Mouse (Mus musculus): ENCODE measurements around the gene Tulp1. TPM values are rescaled to one million over a fixed set of nuclear protein-coding genes. Genes with fewer than 3 reads are reported as not detected.
"Not testable (repeated sequence)": the region's sequence is repeated elsewhere in the genome, so short reads cannot be mapped to it uniquely, and the experiment has no call there.

The Tulp1 gene
- polyA plus RNA-seq, 1 experiment from 2014 or later = 4.0 TPM

DNA sequence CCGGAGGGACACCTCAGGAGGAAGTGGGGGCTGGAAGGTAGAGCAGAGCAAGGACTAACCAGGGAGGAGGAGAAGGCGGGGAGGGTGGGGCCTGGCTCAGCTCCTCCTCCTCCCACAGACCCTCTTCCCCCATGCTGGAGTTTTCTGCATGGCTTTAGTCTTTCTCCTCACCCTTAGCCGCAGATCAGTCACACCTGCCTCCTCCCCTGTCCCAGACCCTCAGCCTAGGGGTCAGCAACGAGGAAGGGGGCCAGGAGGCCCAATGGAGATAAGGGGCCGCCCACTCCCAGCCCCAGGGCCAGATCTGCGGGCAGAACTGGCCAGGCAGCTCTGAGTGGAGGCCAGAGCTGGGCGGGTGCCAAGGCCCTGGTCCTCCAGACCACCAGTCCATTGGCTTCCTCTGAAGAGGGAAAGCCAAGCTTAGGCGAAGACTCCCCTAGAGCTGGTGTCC is 19.7 kb downstream of the Tulp1 start:
- Histone ChIP-seq H3K9me3 (no peaks in the 10 kb centered on the region), H3K27ac (peak overlapping the region; percentile 74), H3K4me1 (replicated peaks) (peaks cover 95% of the 10 kb centered on the region), H3K4me3 (peak overlapping the region; percentile 27), H3K36me3 (peaks cover 10% of the 10 kb centered on the region), H3K27me3 (ENCODE audit: insufficient read depth, poor library complexity, severe bottlenecking) (peaks cover 58% of the 10 kb centered on the region)
- WGBS = 7% methylated on average over 8 of the region's 8 CpGs
- peak; percentile 29 for DNase-seq (ENCODE audit: low spot score)

- Histone ChIP-seq H3K36me3 (peaks cover 16% of the 10 kb centered on the region), H3K27me3 (ENCODE audit: insufficient read depth, poor library complexity, severe bottlenecking) (peaks cover 58% of the 10 kb centered on the region), H3K4me1 (replicated peaks) (peaks cover 88% of the 10 kb centered on the region), H3K27ac (peak overlapping the region; percentile 74), H3K9me3 (no peaks in the 10 kb centered on the region), H3K4me3 (0 out of 2 replicates have a peak overlapping the region, but pooled peaks have one; percentile 5)
- no peak for DNase-seq (ENCODE audit: low spot score)
- WGBS = 37% methylated on average over 3 of the region's 3 CpGs
These were observed 20.4 kb downstream of the Tulp1 start for GRCm38 (mm10) chr17:28344670-28345069.

GRCm38 (mm10) chr17:28344050-28344607 is 20.9 kb downstream of the Tulp1 start:
- Histone ChIP-seq H3K27ac (peak overlapping the region; percentile 57), H3K4me1 (replicated peaks) (peaks cover 83% of the 10 kb centered on the region), H3K27me3 (ENCODE audit: insufficient read depth, poor library complexity, severe bottlenecking) (peaks cover 53% of the 10 kb centered on the region), H3K4me3 (peak overlapping the region; percentile 5; the same call in 1 of the 2 replicates), H3K36me3 (peaks cover 22% of the 10 kb centered on the region), H3K9me3 (no peaks in the 10 kb centered on the region)
- DNase-seq (ENCODE audit: low spot score) = no peak
- WGBS = 26% methylated on average over 4 of the region's 4 CpGs

DNA sequence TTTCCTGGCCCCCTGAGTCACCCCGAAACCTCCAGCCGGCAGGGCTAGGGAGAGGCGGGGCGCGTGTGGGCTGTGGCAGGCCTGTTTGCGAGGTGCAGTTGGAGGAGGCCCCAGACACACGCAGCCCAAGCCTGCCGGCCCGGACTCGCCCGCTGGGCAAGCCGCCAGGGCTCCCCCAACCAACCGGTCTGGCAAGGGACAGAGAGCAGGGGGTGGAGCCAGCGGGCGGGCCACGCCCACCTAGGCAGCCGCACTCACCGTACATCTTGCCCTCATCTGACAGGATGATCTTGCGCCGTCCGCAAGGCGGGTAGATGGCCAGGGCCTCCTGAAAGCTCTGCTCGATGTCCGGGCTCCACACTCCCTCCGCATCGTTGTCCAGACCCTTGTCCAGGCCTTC is 23.9 kb downstream of the Tulp1 start:
- peak overlapping the region; percentile 40 for H3K4me3 ChIP-seq
- H3K27ac ChIP-seq = peak overlapping the region; percentile 75
- peaks cover 54% of the 10 kb centered on the region for H3K4me1 ChIP-seq (replicated peaks)
- H3K36me3 ChIP-seq = peaks cover 50% of the 10 kb centered on the region
- peak; percentile 67 for DNase-seq (ENCODE audit: low spot score)
- peaks cover 26% of the 10 kb centered on the region for H3K27me3 ChIP-seq (ENCODE audit: insufficient read depth, poor library complexity, severe bottlenecking)
- WGBS = 9% methylated on average over 26 of the region's 26 CpGs
- H3K9me3 ChIP-seq = no peaks in the 10 kb centered on the region

DNA sequence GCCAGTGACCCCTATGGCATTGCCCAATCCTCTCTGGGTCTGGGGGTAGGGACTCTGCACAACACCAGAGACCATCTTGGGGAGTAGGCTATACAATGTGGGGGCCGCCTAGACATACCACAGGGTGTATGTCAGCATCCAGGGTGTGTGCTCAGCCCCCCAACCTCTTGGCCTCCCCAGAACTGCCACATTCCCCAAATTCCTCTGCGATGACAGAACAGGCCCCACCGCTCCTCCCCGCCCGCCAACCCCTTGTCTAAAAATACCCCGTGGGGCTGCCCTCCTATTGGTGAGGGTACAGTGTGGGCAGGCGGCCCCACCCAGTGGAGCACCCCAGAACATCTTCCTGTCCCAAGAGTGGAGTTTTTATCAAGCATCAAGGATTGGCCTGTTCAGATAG is 24.4 kb downstream of the Tulp1 start:
- Histone ChIP-seq H3K36me3 (peaks cover 55% of the 10 kb centered on the region), H3K27me3 (ENCODE audit: insufficient read depth, poor library complexity, severe bottlenecking) (peaks cover 21% of the 10 kb centered on the region), H3K4me1 (replicated peaks) (peaks cover 49% of the 10 kb centered on the region), H3K27ac (peak overlapping the region; percentile 75; the same call in 1 of the 2 replicates), H3K4me3 (peak overlapping the region; percentile 40; the same call in 1 of the 2 replicates), H3K9me3 (no peaks in the 10 kb centered on the region)
- no peak for DNase-seq (ENCODE audit: low spot score)
- 80% methylated on average over 7 of the region's 7 CpGs for WGBS

DNA sequence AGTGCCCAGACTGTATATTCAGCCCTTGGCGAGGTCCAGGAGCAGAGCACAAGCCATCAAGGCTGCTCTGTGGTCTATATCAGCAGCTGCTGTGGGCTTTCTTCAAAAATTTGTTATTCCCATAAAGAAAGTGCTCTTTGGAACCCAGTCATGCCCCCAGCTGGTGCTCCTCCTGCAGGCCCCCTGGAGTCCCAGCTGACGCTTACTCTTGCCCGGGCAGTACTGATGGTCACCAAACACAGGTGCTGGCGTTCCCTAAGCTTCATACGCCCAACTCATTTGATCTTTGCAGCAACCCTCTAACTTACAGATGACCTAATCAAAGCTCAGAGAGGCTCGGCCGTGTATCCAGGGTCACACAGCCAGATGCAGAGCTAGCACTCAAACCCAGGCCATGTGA is 27.5 kb downstream of the Tulp1 start:
- Histone ChIP-seq H3K27ac (no peak overlapping the region), H3K9me3 (no peaks in the 10 kb centered on the region), H3K4me1 (replicated peaks) (peaks cover 35% of the 10 kb centered on the region), H3K4me3 (no peak overlapping the region), H3K27me3 (ENCODE audit: insufficient read depth, poor library complexity, severe bottlenecking) (peaks cover 19% of the 10 kb centered on the region), H3K36me3 (peaks cover 81% of the 10 kb centered on the region)
- WGBS = 93% methylated on average over 7 of the region's 7 CpGs
- no peak for DNase-seq (ENCODE audit: low spot score)

GRCm38 (mm10) chr17:28335267-28335666 is 29.8 kb downstream of the Tulp1 start:
- Histone ChIP-seq H3K27me3 (ENCODE audit: insufficient read depth, poor library complexity, severe bottlenecking) (0 out of 2 replicates have a peak, but pooled peaks cover 7% of the 10 kb centered on the region), H3K4me3 (no peak overlapping the region), H3K9me3 (no peaks in the 10 kb centered on the region), H3K36me3 (peaks cover 94% of the 10 kb centered on the region), H3K4me1 (replicated peaks) (peaks cover 28% of the 10 kb centered on the region), H3K27ac (peak overlapping the region; percentile 35; the same call in 1 of the 2 replicates)
- 68% methylated on average over 10 of the region's 10 CpGs for WGBS
- no peak for DNase-seq (ENCODE audit: low spot score)

DNA sequence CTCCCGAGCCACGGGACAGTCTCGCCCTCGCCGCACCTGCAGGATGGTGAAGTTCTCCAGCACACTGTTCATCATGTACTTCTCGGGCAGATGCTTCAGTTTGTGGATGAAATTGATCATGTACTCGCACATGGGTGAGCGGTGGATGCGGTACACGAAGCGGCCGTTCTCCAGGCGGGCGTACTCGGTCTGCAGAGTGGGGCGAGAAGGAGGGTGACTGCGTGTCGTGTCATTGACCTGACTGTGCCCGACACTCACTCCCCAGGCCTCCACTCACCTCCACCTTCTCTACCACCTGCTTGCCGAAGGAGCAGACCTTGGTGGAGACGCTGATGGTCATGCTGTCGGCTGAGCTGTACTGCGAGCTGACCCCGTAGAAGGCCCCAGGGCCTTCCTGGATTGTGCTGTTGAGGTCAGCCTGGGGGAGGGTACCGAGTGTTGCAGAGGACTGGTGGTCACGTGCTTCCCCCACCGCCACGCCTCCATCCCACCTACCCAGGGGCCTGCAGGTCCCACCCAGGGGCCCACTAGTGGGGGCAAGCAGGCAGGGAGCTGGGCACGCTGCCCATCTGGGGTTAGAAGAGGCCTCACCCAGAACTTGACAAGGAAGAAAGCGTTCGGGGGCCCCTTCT is 32.0 kb downstream of the Tulp1 start:
- H3K36me3 ChIP-seq = peaks cover 86% of the 10 kb centered on the region
- H3K4me1 ChIP-seq (replicated peaks) = peaks cover 41% of the 10 kb centered on the region
- H3K9me3 ChIP-seq = no peaks in the 10 kb centered on the region
- 0 out of 2 replicates have a peak, but pooled peaks cover 7% of the 10 kb centered on the region for H3K27me3 ChIP-seq (ENCODE audit: insufficient read depth, poor library complexity, severe bottlenecking)
- WGBS = 66% methylated on average over 31 of the region's 31 CpGs
- peak; percentile 34 for DNase-seq (ENCODE audit: low spot score)
- H3K27ac ChIP-seq = peak overlapping the region; percentile 16; the same call in 1 of the 2 replicates
- H3K4me3 ChIP-seq = no peak overlapping the region

DNA sequence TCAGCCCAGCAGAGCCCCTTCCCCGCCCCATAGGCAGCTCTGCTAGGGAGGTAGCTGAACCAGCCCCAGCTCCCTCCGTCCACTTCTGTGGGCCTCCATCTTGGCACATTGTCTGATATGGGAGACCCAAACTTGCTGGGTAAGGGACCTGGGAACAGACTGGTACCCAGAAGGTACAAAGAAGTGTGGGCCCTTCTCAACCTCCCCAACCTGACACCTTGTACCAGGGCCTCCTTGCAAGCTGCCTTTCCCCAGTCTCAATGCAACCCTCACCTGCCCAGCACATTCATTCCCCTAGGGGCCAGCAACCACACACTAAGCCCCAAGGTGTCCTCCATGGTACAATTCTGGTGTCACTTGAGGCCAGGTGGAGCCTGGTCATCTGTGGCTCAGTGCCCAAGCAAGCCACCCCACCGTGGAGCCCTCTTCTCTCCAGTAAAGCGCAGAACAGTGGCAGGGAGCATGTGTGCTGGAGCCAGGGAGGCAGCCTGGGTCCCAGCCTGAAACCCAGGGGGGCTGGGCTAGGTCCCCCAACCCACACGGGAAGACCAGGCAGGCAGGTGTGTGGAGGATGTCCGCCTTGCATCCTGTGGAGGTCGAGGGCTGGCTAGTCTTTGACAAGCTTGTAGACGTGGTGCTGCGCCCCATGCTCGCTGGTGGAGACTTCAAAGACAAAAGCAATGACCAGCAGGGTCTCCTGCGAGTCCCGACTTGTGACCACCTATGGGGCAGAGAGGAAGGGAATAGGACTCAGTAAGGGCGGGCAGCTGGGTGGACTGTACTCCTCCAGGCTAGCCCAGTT is 32.7 kb downstream of the Tulp1 start:
- 42% methylated on average over 13 of the region's 13 CpGs for WGBS
- peaks cover 48% of the 10 kb centered on the region for H3K4me1 ChIP-seq (replicated peaks)
- 0 out of 2 replicates have a peak, but pooled peaks cover 7% of the 10 kb centered on the region for H3K27me3 ChIP-seq (ENCODE audit: insufficient read depth, poor library complexity, severe bottlenecking)
- peaks cover 79% of the 10 kb centered on the region for H3K36me3 ChIP-seq
- peak; percentile 27 for DNase-seq (ENCODE audit: low spot score)
- 0 out of 2 replicates have a peak overlapping the region, but pooled peaks have one; percentile 1 for H3K27ac ChIP-seq
- H3K9me3 ChIP-seq = no peaks in the 10 kb centered on the region
- H3K4me3 ChIP-seq = no peak overlapping the region

DNA sequence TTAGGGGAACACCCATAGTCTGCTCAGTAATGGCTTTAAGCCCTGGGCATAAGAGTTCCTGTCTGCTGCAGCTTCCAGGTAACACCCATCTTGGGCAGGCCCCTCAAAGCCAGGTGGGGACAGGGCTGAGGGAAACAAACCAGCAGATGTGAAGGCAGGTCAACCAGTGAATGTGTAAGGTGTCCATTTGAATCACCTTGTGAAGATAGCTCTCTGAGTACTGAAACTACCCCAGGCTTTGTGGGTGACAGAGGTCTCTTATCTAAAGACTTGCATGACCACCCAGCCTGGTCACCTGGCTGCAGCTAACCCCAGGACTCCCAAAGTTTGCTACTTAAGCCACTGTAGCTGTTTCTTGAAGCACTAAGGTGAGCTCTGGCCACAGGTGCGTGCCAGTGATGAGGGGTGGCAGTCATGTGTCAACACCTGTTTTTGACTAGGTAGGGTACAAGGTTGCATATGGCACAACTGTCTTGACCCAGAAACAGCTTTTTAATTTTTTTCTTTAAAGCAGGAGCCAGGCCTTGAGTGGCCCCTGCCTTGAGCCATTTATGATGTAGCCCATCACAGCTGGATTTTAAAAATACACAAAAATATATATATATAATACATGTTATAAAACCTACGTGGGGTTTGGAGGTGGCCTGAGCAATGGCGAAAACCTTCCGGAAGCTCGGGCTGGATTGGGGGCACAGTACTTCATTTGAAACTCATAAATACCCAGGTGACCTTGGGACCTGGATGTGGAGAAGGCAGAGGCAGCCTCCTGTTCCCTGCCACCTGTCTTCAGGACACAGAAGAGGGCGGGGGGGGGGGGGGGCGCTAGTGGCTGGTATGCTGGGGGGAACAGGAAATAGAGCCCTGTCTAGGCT is 33.5 kb downstream of the Tulp1 start:
- 0 out of 2 replicates have a peak, but pooled peaks cover 7% of the 10 kb centered on the region for H3K27me3 ChIP-seq (ENCODE audit: insufficient read depth, poor library complexity, severe bottlenecking)
- peaks cover 74% of the 10 kb centered on the region for H3K36me3 ChIP-seq
- no peaks in the 10 kb centered on the region for H3K9me3 ChIP-seq
- peaks cover 57% of the 10 kb centered on the region for H3K4me1 ChIP-seq (replicated peaks)
- 30% methylated on average over 7 of the region's 7 CpGs for WGBS
- peak overlapping the region; percentile 29 for H3K4me3 ChIP-seq
- H3K27ac ChIP-seq = no peak overlapping the region
- peak; percentile 31 for DNase-seq (ENCODE audit: low spot score)

DNA sequence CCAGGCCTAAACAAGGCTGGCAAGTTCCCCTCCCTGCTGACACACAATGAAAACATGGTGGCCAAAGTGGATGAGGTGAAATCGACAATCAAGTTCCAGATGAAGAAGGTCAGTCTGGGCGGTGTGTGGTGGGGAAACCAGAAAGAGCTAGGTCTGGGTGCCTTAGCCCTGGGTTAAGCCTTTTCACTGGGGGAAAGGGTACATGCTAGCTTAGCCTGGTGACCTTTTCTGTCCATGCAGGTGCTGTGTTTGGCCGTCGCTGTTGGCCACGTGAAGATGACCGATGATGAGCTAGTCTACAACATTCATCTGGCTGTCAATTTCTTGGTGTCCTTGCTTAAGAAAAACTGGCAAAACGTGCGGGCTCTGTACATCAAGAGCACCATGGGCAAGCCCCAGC is 34.4 kb downstream of the Tulp1 start:
- Histone ChIP-seq H3K4me1 (replicated peaks) (peaks cover 65% of the 10 kb centered on the region), H3K4me3 (peak overlapping the region; percentile 29), H3K36me3 (peaks cover 74% of the 10 kb centered on the region)
- WGBS = 66% methylated on average over 8 of the region's 8 CpGs
- H3K27me3 ChIP-seq (ENCODE audit: insufficient read depth, poor library complexity, severe bottlenecking); H3K27ac ChIP-seq; DNase-seq (ENCODE audit: low spot score); H3K9me3 ChIP-seq: not testable (repeated sequence)

DNA sequence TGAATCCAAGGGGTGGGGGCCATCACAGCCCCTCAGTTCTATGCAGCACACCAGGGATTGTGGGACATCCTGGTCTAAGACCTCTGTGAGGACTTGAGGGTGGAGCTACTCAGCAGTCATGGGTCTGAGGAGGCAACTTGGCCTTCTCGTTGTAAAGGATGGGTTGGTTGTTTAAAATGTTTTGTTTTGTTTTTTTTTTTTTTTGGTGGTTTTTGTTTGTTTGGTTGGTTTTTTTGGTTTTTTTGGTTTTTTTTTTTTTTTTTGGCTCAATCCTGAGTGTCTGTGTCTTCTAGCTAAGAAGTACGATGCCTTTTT is 34.8 kb downstream of the Tulp1 start:
- WGBS = 65% methylated on average over 2 of the region's 2 CpGs
- H3K27me3 ChIP-seq (ENCODE audit: insufficient read depth, poor library complexity, severe bottlenecking) = 0 out of 2 replicates have a peak, but pooled peaks cover 7% of the 10 kb centered on the region
- H3K9me3 ChIP-seq = no peaks in the 10 kb centered on the region
- no peak overlapping the region for H3K27ac ChIP-seq
- H3K4me3 ChIP-seq = peak overlapping the region; percentile 98
- DNase-seq (ENCODE audit: low spot score) = no peak
- H3K4me1 ChIP-seq (replicated peaks) = peaks cover 65% of the 10 kb centered on the region
- H3K36me3 ChIP-seq = peaks cover 74% of the 10 kb centered on the region
